Mouse (Mus musculus): ENCODE data around the gene Tor1aip1. TPM values are rescaled to one million over a fixed set of nuclear protein-coding genes. Genes with fewer than 3 reads are reported as not detected.

Gene Tor1aip1
- total and polyA plus RNA-seq, 3 experiments: 13.1 to 22.9 TPM; not detected in 1

GRCm38 (mm10) chr1:156035269-156035929, 881 bp downstream of the Tor1aip1 start, which contains the start of gene Tor1aip2 (continued):
- TF ChIP-seq MAZ (IDR thresholded peaks at IDR 0.05; ENCODE audit: low read depth, low read length): no peak; the same call in 1 of the 2 replicates
- TF ChIP-seq RCOR1 (IDR thresholded peaks at IDR 0.05; ENCODE audit: low read depth, low read length): no peak
- no peak for TF ChIP-seq RAD21 (IDR thresholded peaks at IDR 0.05; ENCODE audit: low read depth, low read length)

GRCm38 (mm10) chr1:156034661-156035060, 1.6 kb downstream of the Tor1aip1 start:
- H3K4me3 ChIP-seq (ENCODE audit: control insufficient read depth in 1 of 2, insufficient read depth in 1 of 2, low read depth in 2 of 2, low read length in 2 of 2): peak overlapping the region; percentile 89 to 94
- TF ChIP-seq USF2 (IDR thresholded peaks at IDR 0.05; ENCODE audit: borderline replicate concordance in 1 of 2, insufficient read depth in 1 of 2, low read depth in 1 of 2, low read length in 2 of 2) (no peak), MAFK (IDR thresholded peaks at IDR 0.05; ENCODE audit: borderline replicate concordance, low read depth, low read length) (no peak), SIN3A (IDR thresholded peaks at IDR 0.05; ENCODE audit: low read length) (no peak), RAD21 (IDR thresholded peaks at IDR 0.05; ENCODE audit: low read depth, low read length) (no peak), ZNF384 (IDR thresholded peaks at IDR 0.05; ENCODE audit: low read depth, low read length) (no peak), ELF1 (IDR thresholded peaks at IDR 0.05; ENCODE audit: low read depth, low read length) (no peak), TBP (IDR thresholded peaks at IDR 0.05; ENCODE audit: low read depth, low read length) (no peak), TCF12 (IDR thresholded peaks at IDR 0.05; ENCODE audit: low read depth, low read length) (no peak), MXI1 (IDR thresholded peaks at IDR 0.05; ENCODE audit: low read depth, low read length) (no peak), SMC3 (IDR thresholded peaks at IDR 0.05; ENCODE audit: low read depth, low read length) (no peak), GABPA (IDR thresholded peaks at IDR 0.05; ENCODE audit: low read depth, low read length) (no peak), MYB (IDR thresholded peaks at IDR 0.05; ENCODE audit: low read depth, low read length) (no peak), ETS1 (IDR thresholded peaks at IDR 0.05; ENCODE audit: low read depth, low read length) (no peak), JUND (IDR thresholded peaks at IDR 0.05; ENCODE audit: low read depth, low read length) (no peak), EP300 (IDR thresholded peaks at IDR 0.05; ENCODE audit: low read depth in 1 of 2, low read length in 2 of 2) (no peak)
- H3K9ac ChIP-seq (ENCODE audit: control insufficient read depth, low read depth, low read length, poor library complexity, severe bottlenecking): peak overlapping the region; percentile 100
- peaks cover 3 to 5% of the 10 kb centered on the region in 2 experiments; a peak in 3 of 4 replicates for H3K4me1 ChIP-seq (ENCODE audit: control insufficient read depth in 1 of 2, insufficient read depth in 2 of 2, low read length in 2 of 2)
- DNase-seq (ENCODE audit: low read depth, low spot score): peak; percentile 39
- H3K79me2 ChIP-seq (ENCODE audit: control insufficient read depth, insufficient read depth, low read length, poor library complexity): peaks cover 32% of the 10 kb centered on the region
- H3K27me3 ChIP-seq (ENCODE audit: control insufficient read depth in 1 of 2, insufficient read depth in 2 of 2, low read length in 2 of 2): no peaks in the 10 kb centered on the region
- no peaks in the 10 kb centered on the region for H3K9me3 ChIP-seq (replicated peaks; ENCODE audit: insufficient read depth, low read length)
- H3K27ac ChIP-seq (ENCODE audit: control insufficient read depth, low read depth, low read length): 0 out of 2 replicates have a peak overlapping the region, but pooled peaks have one; percentile 12
- H3K36me3 ChIP-seq (ENCODE audit: control insufficient read depth in 1 of 2, insufficient read depth in 2 of 2, low read length in 2 of 2): peaks cover 3 to 11% of the 10 kb centered on the region in 2 experiments

GRCm38 (mm10) chr1:156033921-156034320, 2.4 kb downstream of the Tor1aip1 start:
- Histone ChIP-seq H3K4me3 (ENCODE audit: control insufficient read depth in 1 of 2, insufficient read depth in 1 of 2, low read depth in 2 of 2, low read length in 2 of 2) (no peak overlapping the region), H3K27ac (ENCODE audit: control insufficient read depth, low read depth, low read length) (no peak overlapping the region), H3K79me2 (ENCODE audit: control insufficient read depth, insufficient read depth, low read length, poor library complexity) (peaks cover 28% of the 10 kb centered on the region), H3K9ac (ENCODE audit: control insufficient read depth, low read depth, low read length, poor library complexity, severe bottlenecking) (no peak overlapping the region), H3K9me3 (replicated peaks; ENCODE audit: insufficient read depth, low read length) (no peaks in the 10 kb centered on the region), H3K27me3 (ENCODE audit: control insufficient read depth in 1 of 2, insufficient read depth in 2 of 2, low read length in 2 of 2) (no peaks in the 10 kb centered on the region), H3K36me3 (ENCODE audit: control insufficient read depth in 1 of 2, insufficient read depth in 2 of 2, low read length in 2 of 2) (peaks cover 3 to 11% of the 10 kb centered on the region in 2 experiments), H3K4me1 (ENCODE audit: control insufficient read depth in 1 of 2, insufficient read depth in 2 of 2, low read length in 2 of 2) (peaks cover 3 to 5% of the 10 kb centered on the region in 2 experiments; a peak in 3 of 4 replicates)
- DNase-seq (ENCODE audit: low read depth, low spot score): no peak
- TF ChIP-seq ETS1 (IDR thresholded peaks at IDR 0.05; ENCODE audit: low read depth, low read length) (no peak), ZKSCAN1 (IDR thresholded peaks at IDR 0.05; ENCODE audit: low read depth, low read length) (no peak), NELFE (IDR thresholded peaks at IDR 0.05; ENCODE audit: low read depth, low read length) (no peak)
